Mouse (Mus musculus): ENCODE results near the gene Gbx1.

Gene Gbx1

GRCm38 (mm10) chr5:24474723-24475261 lies 52.2 kb downstream of the Gbx1 start:
- DNase-seq: peak in 1 of 2 experiments; percentile 63

- DNase-seq: peak; percentile 56 to 63
Measured at GRCm38 (mm10) chr5:24474025-24474722, 52.8 kb downstream of the Gbx1 start.

DNA sequence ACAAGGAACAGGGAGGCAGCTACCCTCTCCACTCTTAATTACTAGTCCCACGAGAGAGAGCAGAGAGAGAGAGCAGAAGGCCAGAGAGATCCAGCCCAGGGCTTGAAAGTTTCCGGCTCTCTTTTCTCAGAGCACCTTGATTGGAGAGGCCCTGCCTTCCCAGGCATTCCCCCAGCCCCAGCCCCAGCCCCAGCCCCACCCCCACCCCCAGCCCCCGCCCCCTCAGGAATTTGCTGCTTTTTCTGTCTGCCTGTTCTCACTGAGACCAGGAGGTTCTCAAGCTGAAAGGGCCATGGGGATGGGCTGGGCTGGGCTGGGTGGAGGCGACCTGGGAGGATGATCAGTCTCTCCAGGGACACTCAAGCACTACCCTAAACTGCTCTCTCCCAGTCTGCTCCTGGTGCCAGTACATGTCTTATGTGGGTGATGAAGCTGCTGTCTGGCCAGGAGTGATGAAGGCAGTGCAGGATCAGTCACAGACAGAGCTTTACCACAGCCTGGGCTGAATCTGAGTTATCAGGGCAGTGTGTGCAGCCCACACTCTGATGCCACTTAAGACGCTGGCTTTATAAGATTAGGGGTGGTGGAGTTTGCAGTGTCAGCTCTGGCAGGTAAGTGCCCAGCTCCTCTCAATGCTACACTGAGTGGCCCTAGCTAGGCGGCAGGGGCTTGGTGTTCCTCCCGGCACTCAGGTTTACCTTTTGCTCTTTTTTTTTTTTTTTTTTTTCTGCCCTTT lies 54.0 kb downstream of the Gbx1 start:
- no peak for DNase-seq

DNA sequence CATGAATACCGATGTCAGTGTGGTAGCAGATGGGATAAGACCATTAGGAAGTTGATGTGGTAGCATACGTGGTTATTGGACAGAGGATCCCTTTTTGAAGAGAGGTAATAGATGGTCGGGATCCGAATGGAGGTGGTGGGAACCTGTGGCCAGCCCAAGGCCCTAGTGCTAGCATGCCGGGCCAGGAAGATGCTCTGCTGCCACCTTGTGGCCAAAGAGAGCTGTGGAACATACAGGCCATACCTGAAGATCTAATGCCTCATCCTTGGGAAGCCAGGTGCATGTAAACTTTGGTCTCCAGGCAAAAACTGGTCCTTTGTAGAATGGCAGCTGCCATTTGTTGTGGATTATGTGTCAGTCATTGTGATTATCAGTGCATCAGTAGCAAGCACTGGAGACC lies 56.4 kb downstream of the Gbx1 start:
- DNase-seq: peak; percentile 88 to 92

- DNase-seq: no peak
Measured at GRCm38 (mm10) chr5:24466762-24467161, 60.2 kb downstream of the Gbx1 start.

- DNase-seq: no peak
Measured at GRCm38 (mm10) chr5:24455613-24456012, 71.4 kb downstream of the Gbx1 start.

- no peak for DNase-seq
Measured at GRCm38 (mm10) chr5:24455076-24455475, 71.9 kb downstream of the Gbx1 start.

- no peak for DNase-seq
Measured at GRCm38 (mm10) chr5:24453985-24454303, 73.1 kb downstream of the Gbx1 start.

DNA sequence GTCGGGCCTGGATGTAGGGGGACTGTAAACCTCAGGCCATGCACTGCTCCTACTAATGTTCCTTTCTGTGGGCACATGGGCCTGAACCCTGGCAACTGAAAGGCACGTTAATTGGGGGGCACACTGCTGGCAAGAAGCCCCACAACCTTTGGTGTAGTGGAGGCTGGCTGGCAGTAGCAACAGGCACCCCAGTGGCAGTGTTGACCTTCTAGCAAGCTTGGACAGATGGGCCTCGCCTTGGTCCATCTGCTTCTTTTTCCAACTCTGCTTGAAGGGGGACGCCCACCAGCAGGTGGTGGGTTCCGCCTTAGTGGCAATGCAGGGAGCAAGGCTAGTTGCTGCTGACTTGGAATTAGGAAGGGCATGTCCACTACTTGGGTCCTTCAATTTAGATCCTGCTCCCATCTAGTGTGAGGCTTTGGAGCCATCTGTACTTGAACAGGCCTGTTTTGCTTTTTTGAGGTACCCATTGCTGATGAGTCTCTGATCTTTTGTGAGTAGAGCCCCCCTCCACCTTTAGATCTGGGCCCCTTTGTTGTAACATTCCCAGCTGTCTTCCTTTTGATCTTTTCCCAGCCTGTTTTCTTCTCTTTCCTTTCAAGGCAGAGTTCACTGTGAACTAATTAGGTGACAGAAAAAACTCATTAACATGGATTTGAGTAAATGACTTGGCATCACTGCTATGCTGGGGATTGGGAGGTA lies 73.6 kb downstream of the Gbx1 start:
- DNase-seq: peak; percentile 89 to 92

Measured in cerebellum, postnatal 25 days (tissue).